Mouse (Mus musculus) thymus, adult 2 months (tissue): ENCODE results near the gene Pgpep1l. TPM values are rescaled to one million over a fixed set of nuclear protein-coding genes. Genes with fewer than 3 reads are reported as not detected.

Source experiments
- DNase-seq: peaks from one replicate; pipeline ENCODE4 v3.0.0; 2021
- H3K27ac ChIP-seq: fragments of 200-500 bp; 2 replicates; pipeline ENCODE4 v1.5.1; 2012; ENCODE audit warnings: low read length, control low read depth; ENCODE audit not compliant: control insufficient read depth, insufficient read depth
- H3K27me3 ChIP-seq: fragments of 200-500 bp; 2 replicates; pipeline ENCODE4 v1.6.1; 2012; ENCODE audit warnings: mild to moderate bottlenecking, low read length, moderate library complexity, mixed read lengths; ENCODE audit not compliant: control insufficient read depth, insufficient read depth
- H3K36me3 ChIP-seq: fragments of 200-500 bp; 2 replicates; pipeline ENCODE4 v1.6.1; 2012; ENCODE audit warnings: mild to moderate bottlenecking, low read length, moderate library complexity; ENCODE audit not compliant: control insufficient read depth, insufficient read depth
- H3K4me1 ChIP-seq: fragments of 200-500 bp; replicated peaks from 2 replicates; pipeline ENCODE4 v1.6.1; 2012; ENCODE audit warnings: low read length; ENCODE audit not compliant: control insufficient read depth, insufficient read depth
- H3K4me3 ChIP-seq: fragments of 200-500 bp; 2 replicates; pipeline ENCODE4 v1.5.1; 2012; ENCODE audit warnings: mild to moderate bottlenecking, low read length, control low read depth, moderate library complexity; ENCODE audit not compliant: control insufficient read depth, insufficient read depth
- CTCF ChIP-seq: fragments of 200-500 bp; IDR thresholded peaks from 2 replicates; pipeline ENCODE4 v1.5.1; 2012; ENCODE audit warnings: mild to moderate bottlenecking, control low read depth, low read length, moderate library complexity, borderline replicate concordance; ENCODE audit not compliant: control insufficient read depth, poor library complexity, insufficient read depth; ENCODE audit errors: extremely low read depth
- POLR2A ChIP-seq: fragments of 200-500 bp; IDR thresholded peaks from 2 replicates; pipeline ENCODE4 v1.6.1; 2012; ENCODE audit warnings: mild to moderate bottlenecking, low read length, control low read depth, moderate library complexity; ENCODE audit not compliant: control insufficient read depth, poor library complexity, insufficient read depth; ENCODE audit errors: extremely low read depth
- WGBS: fragments of 180-500 bp; shearing (Covaris S2); methylation state at CpG from one replicate; pipeline ENCODE4 v1.1.7; 2018; 5-methylcytosine and 5-hydroxymethylcytosine counted together
- polyA plus RNA-seq: library from polyadenylated mRNA; depleted of rRNA; stranded (reverse); fragments of >200 nt; gene quantifications from 2 replicates; pipeline ENCODE4 v1.2.3, GENCODE M21; 2012

Pgpep1l gene
- polyA plus RNA-seq, 1 experiment, result 1.5 TPM

- no peaks in the 10 kb centered on the region for H3K27me3 ChIP-seq
- no peak overlapping the region for H3K4me3 ChIP-seq
- H3K27ac ChIP-seq, result no peak overlapping the region
- H3K36me3 ChIP-seq, result no peaks in the 10 kb centered on the region
- WGBS, result 92% methylated on average over 8 of the region's 8 CpGs
- TF ChIP-seq POLR2A (no peak), CTCF (no peak)
- DNase-seq, result no peak
- H3K4me1 ChIP-seq, result peaks cover 16% of the 10 kb centered on the region
Observed at GRCm38 (mm10) chr7:68246249-68246648, 17.8 kb downstream of the Pgpep1l start.

- H3K27me3 ChIP-seq, result no peaks in the 10 kb centered on the region
- H3K27ac ChIP-seq, result no peak overlapping the region
- 36% methylated on average over 4 of the region's 4 CpGs for WGBS
- peaks cover 16% of the 10 kb centered on the region for H3K4me1 ChIP-seq
- H3K36me3 ChIP-seq, result no peaks in the 10 kb centered on the region
- no peak for TF ChIP-seq CTCF
- no peak for TF ChIP-seq POLR2A
- H3K4me3 ChIP-seq, result no peak overlapping the region
- no peak for DNase-seq
Observed at GRCm38 (mm10) chr7:68245681-68246080, 18.4 kb downstream of the Pgpep1l start.

GRCm38 (mm10) chr7:68241205-68241604, 22.8 kb downstream of the Pgpep1l start:
- no peak overlapping the region for H3K4me3 ChIP-seq
- H3K36me3 ChIP-seq, result no peaks in the 10 kb centered on the region
- no peak for DNase-seq
- WGBS, result 93% methylated on average over 9 of the region's 9 CpGs
- no peak for TF ChIP-seq CTCF
- TF ChIP-seq POLR2A, result no peak
- peaks cover 17% of the 10 kb centered on the region for H3K4me1 ChIP-seq
- no peak overlapping the region for H3K27ac ChIP-seq
- no peaks in the 10 kb centered on the region for H3K27me3 ChIP-seq

- Histone ChIP-seq H3K4me3 (no peak overlapping the region), H3K27ac (no peak overlapping the region), H3K4me1 (peaks cover 9% of the 10 kb centered on the region), H3K36me3 (no peaks in the 10 kb centered on the region), H3K27me3 (no peaks in the 10 kb centered on the region)
- no peak for TF ChIP-seq CTCF
- 88% methylated on average over 11 of the region's 11 CpGs for WGBS
- no peak for DNase-seq
Observed at GRCm38 (mm10) chr7:68239220-68239827, 24.7 kb downstream of the Pgpep1l start.

GRCm38 (mm10) chr7:68236817-68237216, 27.2 kb downstream of the Pgpep1l start:
- DNase-seq, result no peak
- H3K27ac ChIP-seq, result no peak overlapping the region
- peaks cover 17% of the 10 kb centered on the region for H3K4me1 ChIP-seq
- no peaks in the 10 kb centered on the region for H3K27me3 ChIP-seq
- H3K36me3 ChIP-seq, result no peaks in the 10 kb centered on the region
- 85% methylated on average over 8 of the region's 8 CpGs for WGBS
- H3K4me3 ChIP-seq, result no peak overlapping the region
- TF ChIP-seq POLR2A (no peak), CTCF (no peak)

- Histone ChIP-seq H3K27ac (no peak overlapping the region), H3K4me1 (peaks cover 15% of the 10 kb centered on the region), H3K4me3 (no peak overlapping the region), H3K27me3 (no peaks in the 10 kb centered on the region), H3K36me3 (no peaks in the 10 kb centered on the region)
- DNase-seq, result no peak
- 76% methylated on average over 13 of the region's 13 CpGs for WGBS
- no peak for TF ChIP-seq POLR2A
- TF ChIP-seq CTCF, result no peak
Observed at GRCm38 (mm10) chr7:68233619-68234223, 30.3 kb downstream of the Pgpep1l start.

- no peak for DNase-seq
- H3K27ac ChIP-seq, result no peak overlapping the region
- H3K4me1 ChIP-seq, result peaks cover 24% of the 10 kb centered on the region
- H3K4me3 ChIP-seq, result no peak overlapping the region
- no peaks in the 10 kb centered on the region for H3K27me3 ChIP-seq
- WGBS, result 88% methylated on average over 5 of the region's 5 CpGs
- H3K36me3 ChIP-seq, result no peaks in the 10 kb centered on the region
- TF ChIP-seq POLR2A (no peak), CTCF (no peak)
Observed at GRCm38 (mm10) chr7:68232521-68232920, 31.5 kb downstream of the Pgpep1l start.

GRCm38 (mm10) chr7:68230831-68231230, 33.2 kb downstream of the Pgpep1l start:
- Histone ChIP-seq H3K4me1 (peaks cover 32% of the 10 kb centered on the region), H3K4me3 (no peak overlapping the region), H3K36me3 (no peaks in the 10 kb centered on the region), H3K27me3 (no peaks in the 10 kb centered on the region), H3K27ac (no peak overlapping the region)
- TF ChIP-seq POLR2A, result no peak
- no peak for TF ChIP-seq CTCF
- WGBS, result 92% methylated on average over 9 of the region's 9 CpGs
- no peak for DNase-seq
